Mouse (Mus musculus): ENCODE measurements at regions not wholly inside any gene's neighbourhood (a gene's known extent, or its start where the extent isn't known, plus 50 kb on each side); places are given as distances from the start of the nearest gene placed in this dataset.
"Not testable (repeated sequence)": the region's sequence is repeated elsewhere in the genome, so short reads cannot be mapped to it uniquely, and the experiment has no call there.

- not testable (repeated sequence) for TF ChIP-seq CTCF, EP300 (IDR thresholded peaks at IDR 0.05; ENCODE audit: low read depth)
Measured at GRCm38 (mm10) chr2:146732891-146733290, 122.8 kb upstream of the Kiz start.

Measured in liver, embryonic 14.5 days (tissue).